Mouse (Mus musculus): ENCODE data around the gene Osm. TPM values are rescaled to one million over a fixed set of nuclear protein-coding genes. Genes with fewer than 3 reads are reported as not detected.

Gene Osm
- polyA plus RNA-seq (2012; fragmentation: generic; extraction: Trizol), result not detected

DNA sequence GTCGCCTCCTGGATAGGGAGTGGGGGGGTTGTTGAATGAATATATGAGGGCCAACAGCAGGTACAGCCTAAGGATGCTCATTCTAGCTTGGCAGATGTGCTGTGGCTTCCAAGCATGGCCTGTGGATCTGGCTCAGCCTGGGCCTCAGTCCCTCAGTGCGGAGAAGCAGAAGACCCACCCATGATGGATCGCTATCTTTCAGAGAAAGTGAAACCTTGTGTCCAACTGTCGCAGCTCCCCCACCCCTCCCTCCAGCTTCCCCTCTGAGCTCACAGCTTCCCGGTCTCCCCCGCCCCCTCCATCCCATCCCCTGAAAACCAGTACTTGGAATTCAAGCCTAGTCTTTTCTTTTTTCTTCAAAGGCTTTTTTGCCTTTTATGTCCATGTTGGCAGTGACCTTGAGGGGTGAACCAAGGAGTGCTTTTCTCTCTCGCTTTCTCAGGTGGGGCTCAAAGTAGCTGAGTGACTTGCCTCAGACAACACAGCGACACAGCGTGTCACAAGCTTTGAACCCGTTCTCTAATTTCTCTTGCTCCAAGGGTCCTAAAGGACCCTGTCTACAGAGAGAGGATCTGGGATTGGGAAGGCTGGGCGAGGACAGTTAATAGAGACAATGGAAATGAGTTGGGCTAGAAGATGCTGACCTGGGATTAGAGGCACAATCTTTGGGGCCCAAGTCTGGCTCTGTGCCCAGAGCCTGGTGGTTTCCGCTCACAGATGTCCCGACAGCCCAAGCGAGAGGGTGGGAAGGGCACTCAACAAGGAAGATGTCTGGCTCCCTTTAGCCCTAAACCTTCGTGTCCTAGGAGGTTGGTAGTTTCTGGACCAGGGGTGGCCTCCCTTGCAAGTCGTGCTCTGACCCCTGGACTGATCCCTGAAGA is at the start of gene Osm:
Gene Osm (plus strand): TSS at position 756 of the 881 bp plus-strand sequence.

DNA sequence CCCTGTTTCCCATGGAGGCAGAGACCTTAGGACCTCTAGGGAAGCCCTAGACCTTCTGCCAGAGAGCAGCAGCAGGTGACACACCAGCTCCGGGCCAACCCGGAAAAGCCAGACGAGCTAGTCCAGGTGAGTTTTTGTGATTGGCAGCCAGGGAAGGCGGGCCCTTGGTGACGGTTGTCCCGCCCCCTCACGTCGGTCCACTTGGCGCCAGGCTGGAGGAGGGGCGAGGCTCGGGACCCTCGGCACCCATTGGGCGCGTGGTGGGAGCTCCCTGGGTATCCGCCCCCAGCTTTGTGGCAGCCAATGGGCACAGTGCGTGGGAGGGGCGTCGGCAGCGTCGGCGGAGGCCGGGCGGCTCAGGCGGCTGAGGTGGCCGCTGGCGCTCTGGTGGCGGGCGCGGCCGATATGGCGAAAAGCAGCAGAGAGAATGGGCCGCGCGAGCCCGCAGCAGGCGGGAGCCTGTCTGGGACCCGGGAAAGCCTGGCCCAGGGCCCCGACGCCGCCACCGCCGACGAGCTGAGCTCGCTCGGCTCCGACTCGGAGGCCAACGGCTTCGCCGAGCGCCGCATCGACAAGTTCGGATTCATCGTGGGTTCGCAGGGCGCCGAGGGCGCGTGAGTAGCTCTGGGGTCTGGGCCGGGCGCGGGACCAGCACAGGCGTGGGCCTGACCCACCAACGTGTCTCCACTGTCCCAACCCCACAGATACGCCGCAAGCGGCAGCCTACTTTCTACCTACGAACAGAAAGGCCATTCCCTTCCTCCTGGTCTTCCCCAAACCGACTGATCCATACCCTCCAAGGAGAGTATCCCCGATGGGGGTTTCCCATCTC is 49.5 kb upstream of the Osm start, which contains the start of gene Tbc1d10a:
Gene Tbc1d10a (plus strand): TSS at position 304 of the 832 bp plus-strand sequence.

DNA sequence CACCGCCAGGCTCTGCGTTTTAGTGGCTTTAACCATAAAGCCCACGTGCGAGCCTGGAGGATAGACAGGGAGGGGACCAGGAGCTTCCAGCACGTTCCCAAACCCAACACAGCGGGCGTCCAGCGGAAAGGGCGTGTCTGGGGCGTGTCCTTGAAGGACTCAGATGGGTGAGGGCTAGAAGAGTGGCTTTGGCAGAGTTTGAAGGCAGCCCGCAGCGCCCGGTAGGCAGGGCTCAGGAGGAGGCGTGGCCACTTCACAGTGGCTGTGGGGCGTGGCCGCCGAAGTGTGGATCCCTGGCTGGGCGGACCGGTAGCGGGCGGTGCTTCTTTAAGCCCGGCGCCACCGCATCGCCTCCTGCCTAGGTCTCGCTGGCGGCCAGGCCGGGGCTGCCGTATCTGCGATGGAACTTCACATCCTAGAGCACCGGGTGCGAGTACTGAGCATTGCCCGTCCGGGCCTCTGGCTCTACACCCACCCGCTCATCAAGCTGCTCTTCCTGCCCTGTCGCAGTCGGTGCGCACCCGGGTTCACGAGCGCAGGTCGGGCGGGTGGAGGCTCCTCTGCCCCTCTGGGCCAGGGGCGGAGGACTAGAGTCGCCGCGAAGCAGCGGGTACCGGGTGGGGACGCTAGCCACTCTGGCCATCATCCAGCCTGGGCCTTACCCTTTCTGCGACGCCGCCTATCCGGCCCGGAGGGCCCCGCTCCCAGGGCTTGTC is 18.1 kb upstream of the Osm start, which contains the start of gene Castor1:
Gene Castor1 (plus strand): TSS at position 312 of the 716 bp plus-strand sequence.

DNA sequence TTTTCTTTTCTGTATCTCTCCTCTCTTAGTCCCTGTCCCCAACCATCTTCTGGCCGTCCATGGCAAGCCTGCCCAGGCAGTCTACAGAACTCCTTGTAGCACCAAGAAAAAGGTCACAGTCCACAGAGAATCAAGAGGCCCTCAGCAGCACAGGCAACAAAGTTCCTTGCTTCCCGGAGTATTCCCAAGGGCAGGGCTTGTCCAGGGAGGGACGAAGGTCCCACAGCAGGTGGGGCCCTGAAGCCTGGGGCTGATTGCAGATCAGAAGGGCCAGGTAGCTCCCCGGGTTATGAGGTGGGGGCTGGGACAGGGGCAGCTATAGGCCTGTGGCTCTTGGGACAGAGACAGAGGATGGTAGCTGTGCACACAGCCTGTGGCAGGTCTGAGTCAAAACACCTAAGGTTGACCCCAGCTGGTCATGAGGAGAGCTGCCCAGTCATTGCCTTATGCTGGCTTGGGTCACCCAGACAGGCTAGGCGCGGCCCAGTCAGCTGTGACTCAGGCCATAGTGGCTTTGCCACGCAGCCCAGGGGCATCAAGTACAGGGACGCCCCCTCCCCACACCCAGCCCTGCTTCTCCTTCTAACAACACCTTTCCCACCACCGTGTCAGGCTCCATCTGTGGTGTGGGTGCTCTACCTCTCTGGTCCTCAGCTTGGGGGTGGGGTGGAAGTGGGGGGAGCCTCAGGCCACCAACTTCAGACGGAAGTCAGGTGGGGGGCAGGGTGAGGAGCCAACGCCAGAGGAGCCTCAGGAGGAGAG is 20.8 kb downstream of the Osm start, which contains the start of gene Lif:
Gene Lif (plus strand): TSS at position 712 of the 762 bp plus-strand sequence.

Other genes starting within 250 kb of the Osm start
- gene Sec14l4, start 205.0 kb upstream of the Osm start, polyA plus RNA-seq (2012; fragmentation: generic; extraction: Trizol), result not detected
- gene Sec14l3, start 171.6 kb upstream of the Osm start, polyA plus RNA-seq (2012; fragmentation: generic; extraction: Trizol), result not detected
- gene Mtfp1, start 141.0 kb upstream of the Osm start, polyA plus RNA-seq (2012; fragmentation: generic; extraction: Trizol), result 1 to 10 TPM in 1 of 2 experiments, under 1 TPM in 1; 0.39 to 1.1 TPM
- gene Sec14l2, start 113.0 kb upstream of the Osm start, polyA plus RNA-seq (2012; fragmentation: generic; extraction: Trizol), result under 1 TPM; 0.05 to 0.20 TPM
- gene Rnf215, start 101.2 kb upstream of the Osm start, polyA plus RNA-seq (2012; fragmentation: generic; extraction: Trizol), result 10 to 100 TPM in 1 of 2 experiments, 1 to 10 TPM in 1; 8.1 to 38.3 TPM
- 10 to 100 TPM in 1 of 2 experiments, 1 to 10 TPM in 1; 1.4 to 11.9 TPM for gene Ccdc157, start 76.1 kb upstream of the Osm start, polyA plus RNA-seq (2012; fragmentation: generic; extraction: Trizol)
- 10 to 100 TPM; 33.7 to 44.0 TPM for gene Sf3a1, start 76.1 kb upstream of the Osm start, polyA plus RNA-seq (2012; fragmentation: generic; extraction: Trizol)
- 10 to 100 TPM; 20.9 to 44.1 TPM for gene Tbc1d10a, start 49.6 kb upstream of the Osm start, polyA plus RNA-seq (2012; fragmentation: generic; extraction: Trizol)
- gene Castor1, start 18.2 kb upstream of the Osm start, polyA plus RNA-seq (2012; fragmentation: generic; extraction: Trizol), result 1 to 10 TPM; 1.7 to 3.0 TPM
- gene Lif, start 21.1 kb downstream of the Osm start, polyA plus RNA-seq (2012; fragmentation: generic; extraction: Trizol), result under 1 TPM; 0.62 to 0.68 TPM
- under 1 TPM; 0.05 to 0.13 TPM for gene Hormad2, start 204.7 kb downstream of the Osm start, polyA plus RNA-seq (2012; fragmentation: generic; extraction: Trizol)

Measured in C3H10T1/2 (cell line).